Mouse (Mus musculus) megakaryocyte, adult 5-6 weeks (primary cell): Measurements from ENCODE around the gene Mta3. TPM values are rescaled to one million over a fixed set of nuclear protein-coding genes. Genes with fewer than 3 reads are reported as not detected.
A peak's percentile ranks its signal among the peaks of the same experiment; 100 is the strongest.

Source experiments
- ATAC-seq: 2 replicates; pipeline ENCODE4 v1.8.0; 2016; ENCODE audit warnings: mild to moderate bottlenecking, inconsistent platforms; ENCODE audit not compliant: poor library complexity, severe bottlenecking
- total RNA-seq, 2 experiments: library from RNA; stranded (forward) in 1 of 2; stranded (reverse) in 1 of 2; fragments of 153-499, 151-499 nt in 1 of 2; fragments of 221-1000, 200-1000 nt in 1 of 2; gene quantifications; 2 replicates each; pipeline versions ENCODE4 v1.2.3 to v1.2.4; 2015 to 2017

The Mta3 gene
- total RNA-seq, 2 experiments from 2014 or later = 65.7 to 79.2 TPM

DNA sequence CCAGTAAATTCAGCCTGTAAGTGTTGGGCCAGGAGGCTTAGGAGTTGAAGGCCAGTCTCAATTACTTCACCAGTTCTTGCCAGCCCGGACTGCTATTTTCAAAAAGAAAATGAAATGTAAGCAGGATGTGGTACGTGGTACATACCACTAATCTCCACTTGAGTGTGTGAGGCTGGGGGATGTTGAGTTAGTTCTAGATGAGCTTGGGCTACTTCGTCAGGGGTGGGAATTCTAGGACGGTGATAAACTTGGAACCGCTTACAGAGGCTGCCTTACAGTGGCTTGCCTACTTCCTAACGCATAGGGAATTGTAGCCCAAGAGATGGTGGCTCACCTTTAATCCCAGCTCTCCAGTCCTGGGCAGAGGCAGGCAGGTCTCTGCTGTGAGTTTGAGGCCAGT lies 1.9 kb downstream of the Mta3 start:
- peak; percentile 6; the same call in 1 of the 2 replicates for ATAC-seq

DNA sequence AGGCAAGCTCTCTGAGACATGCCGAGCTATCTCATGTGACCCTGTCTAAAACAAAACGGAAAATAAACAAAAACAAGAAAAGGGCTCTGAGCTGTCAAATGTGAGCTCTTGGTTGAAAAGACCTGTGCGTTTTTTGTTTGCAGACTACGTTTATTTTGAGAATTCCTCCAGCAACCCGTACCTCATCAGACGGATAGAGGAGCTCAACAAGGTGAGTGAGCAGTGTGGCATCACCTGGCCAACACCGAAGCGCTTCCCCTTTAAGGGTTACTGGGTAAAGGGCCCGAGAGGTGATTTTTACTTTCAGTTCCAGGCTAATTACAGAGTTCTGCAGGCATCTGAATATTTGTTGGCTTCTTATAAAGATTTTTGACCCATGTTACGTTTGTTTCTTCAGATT lies 2.3 kb downstream of the Mta3 start:
- ATAC-seq = no peak

DNA sequence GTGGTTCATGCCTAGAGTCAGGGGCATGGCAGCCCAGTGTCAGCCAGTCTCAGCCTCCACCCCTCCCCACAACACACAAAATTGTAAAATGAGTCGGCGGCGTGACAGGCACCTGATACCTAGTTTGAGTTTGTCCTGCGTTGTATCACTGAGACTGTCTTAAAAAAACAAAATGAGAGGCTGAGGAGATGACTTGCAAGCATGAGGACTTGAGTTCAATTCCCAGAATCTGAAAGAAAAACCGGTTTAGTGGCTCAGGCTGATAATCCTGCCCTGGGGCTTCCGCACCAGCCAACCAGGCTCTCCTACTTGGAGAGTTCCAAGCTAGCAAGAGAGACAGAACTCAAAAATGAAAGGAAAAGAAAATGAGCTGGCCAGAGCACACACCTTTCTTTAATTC lies 2.9 kb downstream of the Mta3 start:
- no peak for ATAC-seq

DNA sequence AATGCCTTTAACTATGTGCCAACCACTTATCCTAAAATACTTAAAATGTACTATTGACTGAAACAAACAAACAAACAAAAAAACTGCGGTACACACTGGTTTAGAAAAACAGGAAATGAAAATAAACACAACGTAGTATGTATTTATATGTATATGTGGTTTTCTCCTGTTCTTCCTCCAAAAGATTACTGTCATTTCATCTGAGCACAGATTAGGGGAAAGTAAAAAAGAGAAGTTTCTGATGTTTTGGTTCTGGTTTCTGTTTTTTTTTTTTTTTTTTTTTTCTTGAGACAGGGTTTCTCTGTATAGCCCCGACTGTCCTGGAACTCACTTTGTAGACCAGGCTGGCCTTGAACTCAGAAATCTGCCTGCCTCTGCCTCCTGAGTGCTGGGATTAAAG lies 3.6 kb downstream of the Mta3 start:
- peak; percentile 36; the same call in 1 of the 2 replicates for ATAC-seq

DNA sequence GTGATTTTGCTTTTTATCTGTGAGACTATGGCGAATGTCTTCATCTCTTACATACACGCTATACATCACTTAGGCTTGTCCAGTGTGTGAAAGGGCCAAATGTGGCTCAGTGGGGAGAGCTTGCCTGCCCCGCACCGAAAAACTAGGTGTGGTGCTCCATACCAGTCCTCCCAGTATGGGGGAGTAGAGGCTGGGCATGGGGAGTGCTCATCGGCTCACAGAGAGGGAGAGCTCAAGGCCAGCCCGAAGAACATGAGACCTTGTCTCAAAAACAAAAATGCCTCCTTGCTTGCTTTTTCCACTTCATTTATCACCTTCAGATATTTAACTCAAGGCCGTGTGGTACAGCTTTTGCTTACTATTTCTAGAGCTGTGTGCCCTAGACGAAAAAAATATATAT lies 4.7 kb downstream of the Mta3 start:
- ATAC-seq = no peak

DNA sequence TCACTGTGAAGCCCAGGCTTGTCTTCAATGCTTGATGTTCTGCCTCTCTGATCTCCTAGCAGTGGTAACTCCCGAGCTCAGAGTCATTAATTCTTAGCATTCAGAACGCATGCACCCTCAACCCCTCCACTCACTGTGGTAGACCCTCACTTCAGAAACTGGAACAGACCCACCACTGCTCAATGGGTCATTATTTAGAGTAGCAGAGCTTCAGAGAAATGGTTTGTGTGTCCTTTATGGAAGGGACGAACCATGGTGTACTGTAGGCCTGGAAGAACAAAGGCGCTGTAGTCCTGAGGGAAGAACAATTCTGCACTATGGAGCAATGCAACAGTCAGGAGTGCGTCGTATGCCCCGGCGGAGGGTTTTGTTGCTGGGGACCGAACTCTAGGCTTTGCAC lies 6.4 kb downstream of the Mta3 start:
- ATAC-seq = no peak

DNA sequence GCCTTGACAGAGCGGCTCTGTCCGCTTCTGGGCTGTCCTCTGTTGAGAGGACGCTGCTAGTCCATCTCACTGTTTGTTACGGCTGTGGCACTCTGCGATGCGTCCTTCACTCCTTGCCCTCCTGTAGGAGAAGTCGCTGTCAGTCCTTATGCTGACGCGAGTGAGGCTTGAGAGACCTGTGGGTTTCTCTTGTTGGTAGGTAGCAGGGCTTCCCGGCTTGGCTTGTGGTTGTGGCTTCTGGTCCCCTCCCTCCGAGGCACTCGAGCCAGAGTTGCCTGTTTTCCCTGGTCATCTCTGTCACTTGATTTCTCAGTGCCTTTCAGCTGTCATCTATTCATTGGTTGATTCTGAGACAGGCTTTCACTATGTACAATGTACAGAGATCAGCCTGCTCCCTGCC lies 14.5 kb downstream of the Mta3 start:
- no peak for ATAC-seq

DNA sequence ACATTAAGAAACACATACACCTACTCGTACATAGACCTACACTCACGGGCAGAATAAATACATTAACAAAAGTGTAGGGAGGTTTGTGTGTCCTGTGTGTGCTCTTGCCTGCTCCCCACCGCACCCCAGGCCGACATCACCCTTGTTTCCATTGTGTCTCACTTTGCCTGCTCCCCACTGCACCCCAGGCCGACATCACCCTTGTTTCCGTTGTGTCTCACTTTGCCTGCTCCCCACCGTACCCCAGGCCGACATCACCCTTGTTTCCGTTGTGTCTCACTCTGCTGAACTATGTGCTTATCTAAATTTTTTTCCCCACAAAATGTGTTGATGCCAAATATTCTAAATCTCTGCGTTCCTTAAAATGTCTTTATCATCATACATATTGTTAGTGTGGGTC lies 15.2 kb downstream of the Mta3 start:
- ATAC-seq = no peak

DNA sequence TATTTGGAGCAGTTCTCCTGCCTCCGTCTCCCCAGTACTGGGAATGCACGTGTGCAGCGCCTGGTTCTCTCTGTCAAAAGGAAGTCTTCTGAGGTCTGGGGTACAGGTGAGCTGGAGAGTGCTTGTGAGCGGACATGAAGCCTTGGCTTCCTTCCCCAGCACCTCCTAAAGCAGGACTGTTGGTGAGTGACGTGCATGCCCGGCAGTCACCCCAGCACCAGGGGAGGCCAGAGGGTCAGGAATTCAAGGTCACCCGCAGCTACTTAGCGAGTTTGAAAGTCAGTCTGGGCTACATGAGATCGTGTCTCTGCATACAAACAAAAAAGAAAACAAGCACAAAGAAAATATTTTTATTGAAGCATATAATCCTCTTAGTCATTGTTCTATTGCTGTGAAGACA lies 17.1 kb downstream of the Mta3 start:
- ATAC-seq = no peak

DNA sequence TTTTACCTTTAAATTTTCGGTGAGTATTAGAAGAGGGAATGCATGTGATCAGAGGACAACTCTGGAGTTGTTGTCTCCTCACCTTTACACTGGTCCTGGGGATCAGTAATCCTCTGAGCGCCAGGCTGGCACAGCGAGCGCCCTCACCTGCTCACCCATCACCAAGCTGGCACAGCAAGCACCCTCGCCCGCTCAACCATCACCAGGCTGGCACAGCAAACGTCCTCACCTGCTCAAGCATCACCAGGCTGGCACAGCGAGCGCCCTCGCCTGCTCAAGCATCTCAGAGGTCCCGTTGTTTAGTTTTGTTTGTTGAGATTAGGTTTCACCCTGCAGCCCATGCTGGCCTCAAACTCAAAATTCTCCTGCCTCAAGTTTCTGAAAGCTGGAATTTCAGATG lies 20.5 kb downstream of the Mta3 start:
- ATAC-seq = no peak

DNA sequence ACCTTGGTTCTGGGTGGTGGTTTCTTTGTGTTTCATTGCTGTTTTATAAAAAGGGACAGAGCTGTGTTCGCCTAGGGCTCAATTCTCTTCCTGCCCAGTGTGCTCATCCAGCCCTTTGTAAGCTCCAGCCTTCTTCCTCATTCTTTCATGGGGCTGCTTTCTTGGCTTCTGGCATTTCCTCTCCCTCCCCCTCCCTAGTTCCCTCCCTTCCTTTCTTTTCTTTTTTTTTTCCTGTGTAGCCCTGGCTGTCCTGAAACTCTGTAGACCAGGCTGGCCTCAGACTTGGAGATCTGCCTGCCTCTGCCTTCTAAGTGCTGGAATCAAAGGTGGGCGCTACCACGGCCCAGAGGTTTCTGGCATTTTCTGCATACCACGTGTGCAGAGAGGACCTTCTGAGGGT lies 21.7 kb downstream of the Mta3 start:
- peak; percentile 28; the same call in 1 of the 2 replicates for ATAC-seq

DNA sequence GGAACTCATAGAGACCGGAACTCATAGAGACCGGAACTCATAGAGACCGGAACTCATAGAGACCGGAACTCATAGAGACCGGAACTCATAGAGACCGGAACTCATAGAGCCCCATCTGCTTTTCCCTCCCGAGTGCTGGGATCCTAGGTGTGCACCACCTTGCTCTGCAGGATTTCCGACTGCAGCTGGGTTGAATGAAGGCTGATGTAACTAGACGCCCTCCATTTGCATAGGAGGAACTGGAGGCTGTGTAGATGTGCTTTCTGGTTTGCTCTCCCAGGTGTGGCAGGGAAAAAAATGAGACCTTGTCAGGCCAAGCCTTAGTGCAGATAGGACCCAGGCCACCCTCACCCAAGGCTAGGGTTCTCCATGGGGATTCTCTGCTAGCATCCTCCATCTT lies 23.1 kb downstream of the Mta3 start:
- ATAC-seq = no peak

DNA sequence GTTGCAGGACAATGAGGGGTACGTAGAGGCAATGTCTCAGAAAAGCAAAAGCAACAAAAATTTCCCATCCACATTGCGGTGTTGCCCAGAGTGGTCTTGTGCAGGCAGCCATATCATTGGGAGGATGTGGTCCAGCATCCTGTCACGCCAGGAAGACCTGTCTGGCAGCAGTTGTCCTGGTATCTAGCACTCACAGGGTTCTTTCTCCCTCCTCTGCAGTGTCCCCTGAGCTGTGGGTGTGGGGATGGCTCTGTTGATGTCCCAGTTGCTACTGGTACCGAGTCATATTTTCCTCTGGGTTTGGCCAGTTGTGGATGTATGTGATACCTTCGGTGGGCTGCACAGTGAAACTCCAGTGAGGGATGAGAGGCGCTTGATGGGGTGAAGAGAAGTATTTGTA lies 24.2 kb downstream of the Mta3 start:
- ATAC-seq = no peak

DNA sequence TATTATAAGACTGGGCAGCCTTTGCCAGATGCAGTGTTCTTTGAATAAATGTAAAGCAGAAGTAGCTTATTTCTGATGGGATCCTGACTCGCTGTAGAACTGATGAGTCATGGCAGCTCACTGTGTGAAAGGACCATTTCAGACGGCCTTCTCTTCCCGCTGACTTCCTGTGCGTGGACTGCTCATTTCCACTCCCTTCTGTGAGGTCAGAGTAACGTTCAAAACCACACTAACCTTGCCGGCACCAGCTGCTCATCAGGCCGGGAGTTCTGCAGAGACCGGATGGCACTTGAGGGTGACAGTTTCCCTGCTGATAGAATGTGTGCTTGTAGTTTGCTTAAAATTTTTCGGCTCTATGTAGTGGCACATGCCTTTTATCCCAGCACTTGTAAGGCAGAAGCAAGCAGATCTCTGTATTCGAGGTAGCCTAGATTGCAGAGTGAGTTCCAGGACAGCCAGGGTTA lies 26.2 kb downstream of the Mta3 start:
- peak; percentile 92 for ATAC-seq

DNA sequence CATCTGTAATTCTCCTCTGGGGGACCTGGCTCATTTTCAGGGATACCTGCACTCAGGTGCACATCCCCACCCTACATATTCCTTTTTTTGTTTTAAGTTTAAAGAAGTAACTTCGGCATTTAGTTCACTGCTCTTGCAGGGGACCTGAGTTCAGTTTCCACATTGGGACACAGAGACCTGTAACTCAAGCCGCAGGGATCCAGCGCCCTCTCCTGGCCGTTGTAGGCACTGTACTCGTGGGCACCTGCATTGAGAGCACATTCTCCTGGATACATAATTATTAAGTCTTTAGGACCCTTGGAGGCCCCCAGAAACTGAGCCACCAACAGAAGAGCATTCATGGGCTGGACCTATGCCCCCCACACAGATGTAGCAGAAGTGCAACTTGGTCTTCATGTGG lies 26.8 kb downstream of the Mta3 start:
- ATAC-seq = peak; percentile 83

DNA sequence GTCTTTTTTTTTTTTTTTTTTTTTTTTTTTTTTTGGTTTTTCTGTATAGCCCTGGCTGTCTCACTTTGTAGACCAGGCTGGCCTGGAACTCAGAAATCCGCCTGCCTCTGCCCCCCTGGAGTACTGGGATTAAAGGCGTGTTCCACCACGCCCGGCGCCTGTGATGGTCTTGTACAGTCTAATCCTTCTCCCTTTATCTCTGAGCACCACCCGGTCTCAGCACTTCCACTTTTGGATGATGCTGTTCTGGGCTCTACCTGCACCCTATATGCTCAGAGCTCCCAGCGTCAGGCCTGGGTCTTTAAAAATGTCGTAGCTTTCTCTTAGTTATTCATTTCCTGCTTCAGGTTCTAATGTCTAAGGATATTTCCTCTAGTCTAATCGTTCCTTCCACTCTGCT lies 30.7 kb downstream of the Mta3 start:
- ATAC-seq = no peak

DNA sequence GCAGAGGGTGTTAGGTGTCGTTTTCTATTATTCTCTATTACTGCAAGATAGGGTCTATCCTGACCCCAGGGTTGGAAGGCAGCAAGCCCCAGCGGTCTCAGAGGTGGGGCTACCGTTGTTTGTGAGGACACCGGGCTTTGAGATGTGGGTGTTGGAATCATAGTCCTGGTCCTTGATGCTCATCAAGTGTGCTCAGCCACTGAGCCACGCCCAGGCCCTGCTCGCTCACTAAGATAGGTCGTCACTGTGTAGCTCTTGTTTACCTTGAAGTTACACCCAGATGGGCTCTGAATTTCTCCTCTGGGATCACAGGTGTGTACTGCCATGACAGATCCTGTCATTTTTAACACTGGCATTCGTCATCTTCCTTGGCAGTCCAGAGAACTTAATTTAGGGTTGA lies 31.8 kb downstream of the Mta3 start:
- ATAC-seq = no peak

DNA sequence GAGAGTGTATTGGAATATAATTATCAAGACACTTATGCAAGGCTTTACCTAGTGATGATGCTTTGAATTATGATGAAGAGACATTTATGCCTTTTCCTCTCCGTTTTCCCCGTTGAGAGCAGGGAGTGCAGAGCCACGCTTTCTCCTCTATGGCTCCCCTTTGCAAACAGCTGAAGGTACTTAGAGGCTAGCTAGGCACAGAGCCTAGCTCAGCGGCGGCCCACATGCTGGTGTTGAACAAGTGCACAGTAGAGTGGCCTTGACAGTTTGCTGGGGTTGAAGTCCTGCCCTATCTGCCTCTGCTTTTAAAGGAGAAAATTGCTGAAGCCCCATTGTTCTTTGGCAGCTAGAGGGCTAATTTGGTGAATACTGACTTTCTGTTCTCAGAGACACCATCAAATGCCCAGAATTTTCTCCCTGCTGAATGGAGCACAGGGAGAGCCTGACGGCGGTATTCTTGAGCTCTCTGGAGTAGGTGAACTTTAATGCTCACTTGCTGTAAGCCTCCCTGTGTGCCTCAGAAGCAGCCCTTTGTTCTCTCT lies 34.2 kb downstream of the Mta3 start:
- no peak for ATAC-seq

DNA sequence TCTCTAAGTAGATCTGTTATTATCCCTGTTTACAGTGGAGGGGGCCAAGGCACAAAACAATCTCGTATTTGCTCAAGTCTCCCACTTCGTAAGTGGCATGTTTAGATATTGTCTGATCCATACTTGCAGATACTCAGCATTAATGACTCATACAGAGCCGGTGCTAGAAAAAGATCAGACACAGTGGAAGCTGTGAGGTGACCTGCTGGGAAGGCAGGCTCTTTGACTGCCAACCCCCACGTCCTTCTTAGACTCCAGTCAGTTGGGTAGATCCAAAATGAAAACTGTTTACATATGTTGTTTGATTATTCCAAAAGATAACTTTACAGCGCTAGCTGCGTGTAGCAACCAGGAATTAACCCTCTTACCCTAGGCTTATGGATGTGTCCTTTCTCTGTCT lies 35.3 kb downstream of the Mta3 start:
- no peak for ATAC-seq

DNA sequence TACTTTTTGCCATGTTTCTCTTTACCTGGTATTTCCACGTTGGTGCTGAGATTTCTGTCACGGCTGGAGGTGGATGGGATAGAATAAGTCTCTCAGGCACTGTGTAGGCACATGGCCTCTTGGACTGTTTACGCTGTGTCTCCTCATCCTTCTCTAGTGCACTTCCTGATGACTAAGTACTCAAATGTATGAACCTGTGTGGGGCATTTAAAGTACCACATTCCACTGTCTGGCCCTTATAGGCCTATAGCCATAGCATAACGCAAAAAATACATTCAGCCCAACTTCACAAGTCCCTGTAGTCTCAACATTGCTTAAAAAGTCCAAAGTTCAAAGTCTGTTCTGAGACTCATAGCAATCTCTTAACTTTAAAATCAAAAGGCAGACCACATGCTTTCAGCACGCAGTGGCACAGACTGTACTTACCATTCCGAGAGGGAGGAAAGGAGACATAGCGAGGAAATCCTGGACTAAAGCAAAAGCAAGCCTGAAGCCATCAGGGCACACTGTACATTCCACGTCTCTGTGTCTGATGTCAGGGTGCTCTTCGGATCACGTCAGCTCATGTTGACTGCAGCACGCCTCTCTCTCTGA lies 38.4 kb downstream of the Mta3 start:
- no peak for ATAC-seq

DNA sequence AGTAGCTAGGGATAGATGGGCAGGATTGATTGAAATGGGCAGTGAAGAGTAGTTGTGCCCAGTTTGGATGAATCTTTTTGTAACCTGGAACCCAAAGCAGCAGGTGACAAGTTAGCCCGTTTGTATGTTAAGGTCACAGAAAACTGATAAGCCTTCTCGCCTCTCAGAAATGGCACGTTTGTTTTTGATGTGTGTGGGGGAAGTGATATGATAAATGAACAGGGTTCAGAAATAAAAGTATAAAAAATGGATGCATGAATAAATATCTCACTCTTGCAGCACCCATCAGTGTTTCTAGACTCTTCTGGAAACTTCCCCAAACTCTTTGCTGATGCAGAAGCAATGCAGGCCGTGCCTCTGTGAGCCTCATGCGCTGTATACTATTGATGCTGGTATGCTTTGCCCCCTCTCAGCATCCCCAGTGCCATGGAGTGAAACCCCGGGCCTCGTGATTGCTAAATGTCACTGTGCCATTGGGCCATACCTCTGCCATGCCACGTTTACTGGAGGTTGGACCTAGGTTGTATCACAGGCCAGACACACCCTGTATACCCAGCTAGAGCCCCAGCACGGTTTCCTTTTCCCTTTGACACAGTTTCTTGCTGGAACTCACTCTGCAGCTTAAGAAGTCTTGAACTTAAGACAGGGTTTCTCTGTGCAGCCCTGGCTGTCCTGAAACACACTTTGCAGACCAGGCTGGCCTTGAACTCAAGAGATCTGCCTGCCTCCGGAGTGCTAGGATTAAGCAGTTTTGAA lies 41.6 kb downstream of the Mta3 start:
- ATAC-seq = 0 out of 2 replicates have a peak, but pooled peaks have one; percentile 24

DNA sequence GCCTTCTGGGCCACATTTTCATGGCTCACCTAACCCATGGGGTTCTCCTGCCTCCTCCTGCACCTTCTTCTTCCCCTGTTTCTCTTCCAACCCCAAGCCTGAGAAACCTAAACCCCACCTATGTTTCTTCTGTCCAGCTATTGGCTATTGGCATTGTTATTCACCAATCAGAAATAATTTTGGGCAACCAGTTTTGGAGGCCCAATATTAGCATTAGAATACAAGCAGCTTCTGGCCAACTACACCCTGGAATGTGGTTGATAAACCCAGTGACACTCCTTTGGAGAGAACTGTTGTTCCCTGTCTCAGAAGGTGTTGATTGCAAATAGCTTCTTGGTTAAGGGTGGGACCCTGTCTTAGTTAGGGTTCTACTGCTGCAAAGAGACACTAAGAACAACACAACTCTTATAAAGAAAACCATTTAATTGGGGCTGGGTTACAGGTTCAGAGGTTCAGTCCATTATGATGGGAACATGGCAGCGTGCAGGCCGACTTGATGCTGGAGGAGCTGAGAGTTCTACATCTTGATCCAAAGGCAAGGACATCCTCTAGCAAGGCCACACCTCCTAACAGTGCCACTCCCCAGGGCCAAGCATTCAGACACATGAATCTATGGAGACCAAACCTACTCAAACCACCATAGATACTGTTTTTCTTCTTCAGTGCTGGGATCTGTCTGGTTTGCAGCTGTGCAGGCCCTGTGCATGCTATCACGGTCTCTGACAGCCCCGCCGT lies 44.4 kb downstream of the Mta3 start:
- no peak for ATAC-seq
